Mouse (Mus musculus): ENCODE results near the gene Gm4297.
"Not testable (repeated sequence)": the region's sequence is repeated elsewhere in the genome, so short reads cannot be mapped to it uniquely, and the experiment has no call there.

The Gm4297 gene

DNA sequence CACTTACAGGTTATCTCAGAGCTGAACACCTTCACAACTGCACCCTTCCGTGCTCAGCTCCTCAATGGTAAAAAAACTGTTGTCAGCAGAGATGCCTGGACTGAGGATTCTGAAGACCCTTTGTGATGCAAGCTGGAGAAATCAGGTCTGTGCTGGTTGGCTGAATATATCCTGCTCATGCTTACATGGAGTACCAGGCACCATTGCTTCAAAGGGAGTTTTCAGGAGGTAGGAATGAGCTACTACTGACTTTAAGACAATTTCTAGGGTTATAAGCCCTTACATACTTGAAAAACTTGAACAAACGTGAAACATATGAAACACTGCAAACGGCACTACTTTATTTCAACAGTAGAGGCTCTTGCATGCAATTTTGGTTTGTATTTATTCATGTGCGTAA, at the start of gene Gm4297:
TSS of gene Gm4297 (minus strand) at position 101 of the 400 bp plus-strand sequence.
- not testable (repeated sequence) for DNase-seq (ENCODE audit: inconsistent age in 2 of 2, low spot score in 1 of 2)

Data from adrenal gland, adult (tissue).